8 mouse cellular contexts compared by ENCODE assay signal in genomic region chr11:83302526-83303251, GRCm38 (mm10). TPM values are rescaled to one million over a fixed set of nuclear protein-coding genes. Genes with fewer than 3 reads are reported as not detected.
A peak's percentile ranks its signal among the peaks of the same experiment; 100 is the strongest.
DNase-seq lines count a peak whose midpoint lies in the region; ATAC-seq and TF ChIP-seq lines count a peak whose summit lies in the region.

Gene Pex12 (minus strand): TSS chr11:83302586.

- H3K4me3 ChIP-seq in bone marrow, adult 2 months (replicated peaks; ENCODE audit: control insufficient read depth, low read depth, low read length) = peak within 1 kb of the TSS; percentile 99
- peak within 1 kb of the TSS; percentile 95 for H3K4me3 ChIP-seq in embryonic facial prominence, embryonic 15.5 days (replicated peaks)
- peak within 1 kb of the TSS; percentile 86 for H3K4me3 ChIP-seq in limb, embryonic 14.5 days (replicated peaks; ENCODE audit: low read length)
- peak within 1 kb of the TSS; percentile 81 for H3K4me3 ChIP-seq in midbrain, postnatal 0 days (ENCODE audit: low read depth, low read length)

- H3K36me3 ChIP-seq in embryonic facial prominence, embryonic 15.5 days = no peaks in the 10 kb centered on the region; the same call in 1 of the 2 replicates
- H3K36me3 ChIP-seq in limb, embryonic 14.5 days (ENCODE audit: control insufficient read depth, insufficient read depth, low read length) = no peaks in the 10 kb centered on the region
- H3K36me3 ChIP-seq in midbrain, postnatal 0 days (ENCODE audit: insufficient read depth, low read length) = no peaks in the 10 kb centered on the region

- no peaks in the 10 kb centered on the region for H3K27me3 ChIP-seq in embryonic facial prominence, embryonic 15.5 days
- H3K27me3 ChIP-seq in limb, embryonic 14.5 days (ENCODE audit: control insufficient read depth, insufficient read depth, low read length) = no peaks in the 10 kb centered on the region
- H3K27me3 ChIP-seq in midbrain, postnatal 0 days (ENCODE audit: insufficient read depth, low read length) = no peaks in the 10 kb centered on the region

- peak; percentile 63 for TF ChIP-seq POLR2A in bone marrow, adult 2 months (IDR thresholded peaks at IDR 0.05; ENCODE audit: borderline replicate concordance, control insufficient read depth, low read depth, low read length)
- TF ChIP-seq POLR2A in limb, embryonic 14.5 days (IDR thresholded peaks at IDR 0.05; ENCODE audit: borderline replicate concordance, extremely low read depth, insufficient read depth, insufficient read length) = no peak

- H3K4me2 ChIP-seq in embryonic facial prominence, embryonic 15.5 days (replicated peaks) = peak within 1 kb of the TSS; percentile 61
- peak within 1 kb of the TSS; percentile 73 for H3K4me2 ChIP-seq in limb, embryonic 14.5 days (replicated peaks; ENCODE audit: low read depth, low read length, severe bottlenecking)
- H3K4me2 ChIP-seq in midbrain, postnatal 0 days (ENCODE audit: low read depth, low read length, poor library complexity, severe bottlenecking) = peak within 1 kb of the TSS; percentile 57

- peak within 1 kb of the TSS; percentile 98 for H3K27ac ChIP-seq in bone marrow, adult 2 months (ENCODE audit: control insufficient read depth, insufficient read depth, low read depth, low read length, poor library complexity)
- H3K27ac ChIP-seq in embryonic facial prominence, embryonic 15.5 days (replicated peaks) = peak within 1 kb of the TSS; percentile 94
- peak within 1 kb of the TSS; percentile 88 for H3K27ac ChIP-seq in limb, embryonic 14.5 days (replicated peaks; ENCODE audit: low read depth, low read length)
- H3K27ac ChIP-seq in midbrain, postnatal 0 days (ENCODE audit: low read depth, low read length) = peak within 1 kb of the TSS; percentile 95

- peak; percentile 99 for DNase-seq in 416B (ENCODE audit: low read depth)
- DNase-seq in heart, adult 8-10 months (ENCODE audit: low spot score) = peak; percentile 93
- DNase-seq in kidney, adult 9 months = peak; percentile 96
- peak; percentile 97 for DNase-seq in limb, embryonic 14.5 days (ENCODE audit: low spot score)
- DNase-seq in midbrain, postnatal 0 days (ENCODE audit: low spot score) = peak; percentile 98
- DNase-seq in spleen, postnatal 14 days (ENCODE audit: low spot score in 2 of 2) = peak; percentile 86 to 92

- peak within 1 kb of the TSS; percentile 90 for H3K9ac ChIP-seq in embryonic facial prominence, embryonic 15.5 days
- H3K9ac ChIP-seq in limb, embryonic 14.5 days (ENCODE audit: low read depth, low read length, severe bottlenecking) = peak within 1 kb of the TSS; percentile 89
- H3K9ac ChIP-seq in midbrain, postnatal 0 days (replicated peaks; ENCODE audit: low read length, poor library complexity, severe bottlenecking) = peak within 1 kb of the TSS; percentile 94

- H3K9me3 ChIP-seq in embryonic facial prominence, embryonic 15.5 days (replicated peaks) = no peaks in the 10 kb centered on the region
- no peaks in the 10 kb centered on the region for H3K9me3 ChIP-seq in limb, embryonic 14.5 days (ENCODE audit: control insufficient read depth, low read length)
- H3K9me3 ChIP-seq in midbrain, postnatal 0 days (ENCODE audit: low read length) = no peaks in the 10 kb centered on the region

- TF ChIP-seq CTCF in bone marrow, adult 2 months (IDR thresholded peaks at IDR 0.05; ENCODE audit: control insufficient read depth, insufficient read depth, low read length) = no peak
- TF ChIP-seq CTCF in midbrain, postnatal 0 days (IDR thresholded peaks at IDR 0.05) = no peak

- WGBS in bone marrow, adult 2 months = under 1% methylated on average over 51 of the region's 51 CpGs
- under 1% methylated on average over 51 of the region's 51 CpGs for WGBS in embryonic facial prominence, embryonic 15.5 days
- under 1% methylated on average over 51 of the region's 51 CpGs for WGBS in limb, embryonic 14.5 days
- WGBS in midbrain, postnatal 0 days = under 1% methylated on average over 51 of the region's 51 CpGs

- peaks cover 3% of the 10 kb centered on the region; the same call in 1 of the 2 replicates for H3K4me1 ChIP-seq in bone marrow, adult 2 months (ENCODE audit: control insufficient read depth, insufficient read depth, low read length)
- H3K4me1 ChIP-seq in embryonic facial prominence, embryonic 15.5 days = peaks cover 23% of the 10 kb centered on the region
- H3K4me1 ChIP-seq in limb, embryonic 14.5 days (ENCODE audit: control insufficient read depth, insufficient read depth, low read length) = peaks cover 20% of the 10 kb centered on the region
- H3K4me1 ChIP-seq in midbrain, postnatal 0 days (ENCODE audit: insufficient read depth, low read length) = peaks cover 13% of the 10 kb centered on the region

- ATAC-seq in embryonic facial prominence, embryonic 15.5 days (ENCODE audit: insufficient number of reproducible peaks, low FRiP score, low TSS enrichment, low read depth) = peak; percentile 75
- ATAC-seq in limb, embryonic 14.5 days (ENCODE audit: low FRiP score, low read depth) = peak; percentile 79
- ATAC-seq in midbrain, postnatal 0 days (ENCODE audit: low FRiP score) = peak; percentile 76

RNA-seq across cellular contexts. Expression of gene Pex12, which starts in this region (rescaled TPM):
- 1.6 and 7.3 TPM in 2 replicates for polyA plus RNA-seq in bone marrow, adult 2 months (2011; ENCODE audit: insufficient read depth, insufficient read length, low replicate concordance, missing spikeins)
- polyA plus RNA-seq in embryonic facial prominence, embryonic 15.5 days (2015; fragmentation: Nextera tagmentation; extraction: Ambion mirVana) = 14.1 and 14.4 TPM in 2 replicates
- total RNA-seq in heart, adult 8-10 months (2022) = 10 to 100 TPM in 2 of 4 experiments, 1 to 10 TPM in 2; 8.8 to 13.9 (median 9.7) TPM
- polyA plus RNA-seq in limb, embryonic 14.5 days (2012; rRNA removed) = 11.5 TPM in 2 replicates
- polyA plus RNA-seq in limb, embryonic 14.5 days (2014; fragmentation: Nextera tagmentation; extraction: Ambion mirVana) = 14.6 and 15.3 TPM in 2 replicates
- 9.5 and 10.1 TPM in 2 replicates for total RNA-seq in midbrain, postnatal 0 days (2014; rRNA removed)
- 10.4 and 11.8 TPM in 2 replicates for polyA plus RNA-seq in midbrain, postnatal 0 days (2015; fragmentation: Nextera tagmentation; extraction: Ambion mirVana)

Comparison
In these comparisons a context has a peak if more than half of its experiments do, and no peak if none do; other contexts are left out.
1. Peak in every context shown above with its lines: DNase-seq, ATAC-seq, H3K4me3 ChIP-seq and H3K27ac ChIP-seq.